Mouse (Mus musculus) lung, postnatal 36 days (tissue): ENCODE measurements around the gene Syt1.

Experiments
- DNase-seq: peaks from one replicate; pipeline ENCODE4 v3.0.0; 2022; ENCODE audit warnings: mixed read lengths

Gene Syt1

GRCm38 (mm10) chr10:109010241-109011193, at the start of gene Syt1:
Gene Syt1 (minus strand): TSS chr10:109010982.
- peak; percentile 7 for DNase-seq

DNA sequence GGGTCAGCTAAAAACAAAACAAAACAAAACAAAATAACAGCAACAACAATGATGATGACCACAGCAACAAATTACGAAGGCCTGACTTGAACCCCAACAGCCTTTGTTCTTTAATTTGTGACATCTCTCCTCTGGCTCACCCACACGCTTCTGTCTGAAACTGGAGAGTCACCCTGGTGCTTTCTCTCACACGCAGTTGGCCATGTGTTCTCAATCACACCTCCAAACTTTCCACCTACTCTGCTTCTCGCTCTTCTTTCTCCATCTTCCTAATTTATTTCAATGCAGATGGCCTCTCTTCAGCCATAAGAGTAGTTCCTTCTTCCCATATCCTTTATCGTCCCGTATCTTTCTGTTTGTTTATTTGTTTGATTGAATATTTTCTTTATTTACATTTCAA, 45.7 kb upstream of the Syt1 start:
- no peak for DNase-seq

DNA sequence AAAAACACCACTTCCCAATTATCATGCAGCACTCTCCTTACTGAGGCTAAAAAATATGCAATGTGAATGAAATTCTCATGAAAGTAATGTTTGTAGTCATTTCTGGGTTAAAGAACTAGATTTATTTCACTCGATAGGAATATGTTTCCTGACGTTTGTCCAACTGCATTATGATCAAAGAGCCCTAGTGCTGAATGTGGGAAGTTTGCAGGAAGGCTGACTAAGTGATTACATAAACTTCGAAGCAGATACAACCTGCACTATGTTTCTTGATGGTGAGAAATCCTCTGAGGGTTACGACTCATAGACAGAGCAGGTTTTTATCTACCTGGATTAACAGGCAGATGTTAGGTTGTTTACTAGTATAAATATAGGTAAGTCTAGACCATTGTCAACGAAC, 36.8 kb upstream of the Syt1 start:
- no peak for DNase-seq

GRCm38 (mm10) chr10:109046988-109047387, 36.2 kb upstream of the Syt1 start:
- DNase-seq: no peak

DNA sequence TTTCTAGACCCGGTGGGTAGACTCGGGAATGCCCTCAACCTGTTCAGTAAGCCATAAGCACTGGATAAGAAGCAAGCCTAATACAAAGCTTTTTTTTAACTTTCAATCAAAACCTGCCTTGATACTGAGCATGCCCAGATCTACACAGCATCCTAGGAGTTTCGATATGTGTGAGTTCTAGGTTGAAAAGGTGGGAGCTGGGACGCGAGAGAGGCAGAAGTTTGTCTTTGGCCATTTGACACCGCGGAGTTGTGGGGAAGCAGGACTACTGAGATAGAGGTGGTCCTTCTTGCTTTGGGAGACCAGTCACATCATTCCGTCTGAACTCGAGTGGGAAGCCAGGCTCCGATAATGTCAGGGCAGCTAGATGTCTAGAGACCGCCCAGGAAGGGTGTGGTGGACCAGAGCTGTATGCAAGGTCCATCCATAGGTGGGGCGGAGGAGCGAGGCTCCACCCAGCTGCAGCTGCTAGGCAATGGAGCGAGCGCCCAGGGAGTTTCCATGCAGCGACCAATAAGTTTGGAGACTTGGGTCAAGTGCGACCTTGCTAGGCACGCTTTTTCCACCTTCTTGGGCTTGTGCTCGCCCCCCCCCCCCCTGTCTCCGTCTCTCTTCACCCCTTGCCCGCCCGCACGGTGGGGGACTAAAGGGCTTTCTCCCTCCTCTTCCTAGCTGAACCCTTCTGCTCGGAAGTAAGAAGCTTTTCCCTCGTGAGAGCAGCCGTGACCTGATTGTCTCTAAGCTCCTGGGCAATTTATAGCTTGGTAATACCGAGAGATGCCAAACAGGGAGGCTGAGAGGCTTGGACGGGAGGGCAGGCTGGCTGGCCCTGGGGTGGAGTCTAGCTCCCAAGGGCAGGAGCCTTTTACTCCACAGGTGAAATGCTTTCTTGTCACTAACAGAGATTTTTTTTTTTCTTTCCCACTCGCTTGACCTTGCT, 714 bp upstream of the Syt1 start:
- DNase-seq: peak; percentile 4

- DNase-seq: no peak
Observed at GRCm38 (mm10) chr10:109009831-109010230, 951 bp downstream of the Syt1 start.

GRCm38 (mm10) chr10:109008456-109008855, 2.3 kb downstream of the Syt1 start:
- DNase-seq: no peak

DNA sequence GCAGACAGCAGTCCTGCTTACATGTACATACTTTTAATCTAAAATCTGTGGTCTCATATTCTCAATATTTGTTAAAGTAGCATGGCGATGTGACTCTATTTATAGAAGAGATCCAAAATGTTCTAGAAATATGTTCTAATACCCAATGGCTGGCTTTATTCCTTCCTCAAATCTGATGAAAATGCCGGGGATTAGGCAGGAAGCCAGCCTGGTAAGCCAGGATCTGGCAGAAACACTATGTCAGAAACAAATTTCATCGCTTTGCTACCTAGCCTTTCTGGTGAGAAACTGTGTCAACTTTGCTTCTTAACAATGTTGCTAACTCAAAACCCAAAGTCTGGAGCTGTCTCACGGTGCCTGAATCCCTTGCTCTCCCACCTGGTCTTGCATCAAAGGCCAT, 7.3 kb downstream of the Syt1 start:
- DNase-seq: no peak

DNA sequence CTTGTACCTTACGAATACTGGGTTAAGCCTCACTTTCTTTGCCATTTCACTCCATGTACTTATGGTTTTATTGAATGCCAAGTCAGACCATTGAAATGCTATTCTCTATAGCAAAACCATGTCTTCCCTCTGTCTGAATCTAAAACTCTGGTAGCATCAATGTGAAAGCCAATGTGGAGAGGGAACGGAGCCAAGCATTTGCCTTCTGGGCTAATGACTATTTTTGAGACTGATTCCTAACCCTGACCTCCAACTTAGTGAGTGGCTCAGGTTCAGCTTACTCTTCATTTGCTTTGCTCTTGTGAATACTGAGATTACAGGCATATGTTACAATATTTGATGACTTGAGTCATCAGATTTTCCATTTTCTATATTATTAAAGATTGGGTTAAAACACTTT, 23.5 kb downstream of the Syt1 start:
- no peak for DNase-seq

- DNase-seq: peak; percentile 53
Observed at GRCm38 (mm10) chr10:108979660-108980059, 31.1 kb downstream of the Syt1 start.

DNA sequence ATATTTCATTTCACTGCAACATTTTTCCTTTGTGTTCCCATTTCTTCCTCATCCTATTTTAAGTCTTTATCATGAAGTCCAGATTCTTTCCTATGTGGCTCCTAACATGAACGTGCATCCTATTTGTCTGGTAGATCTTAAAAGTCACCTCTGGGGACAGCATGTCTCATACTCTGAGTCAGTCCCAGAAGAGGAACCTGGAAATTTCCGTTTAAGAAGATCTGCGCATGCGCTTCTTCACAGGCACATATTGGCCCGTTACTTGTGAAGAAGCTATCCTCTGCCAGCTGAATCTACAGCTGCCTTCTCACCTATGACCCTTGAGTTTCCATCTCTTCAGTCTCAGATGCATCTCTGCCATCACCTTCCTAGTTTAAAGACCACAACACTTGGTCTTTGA, 55.8 kb downstream of the Syt1 start:
- DNase-seq: no peak

- DNase-seq: no peak
Observed at GRCm38 (mm10) chr10:108952182-108952581, 58.6 kb downstream of the Syt1 start.

DNA sequence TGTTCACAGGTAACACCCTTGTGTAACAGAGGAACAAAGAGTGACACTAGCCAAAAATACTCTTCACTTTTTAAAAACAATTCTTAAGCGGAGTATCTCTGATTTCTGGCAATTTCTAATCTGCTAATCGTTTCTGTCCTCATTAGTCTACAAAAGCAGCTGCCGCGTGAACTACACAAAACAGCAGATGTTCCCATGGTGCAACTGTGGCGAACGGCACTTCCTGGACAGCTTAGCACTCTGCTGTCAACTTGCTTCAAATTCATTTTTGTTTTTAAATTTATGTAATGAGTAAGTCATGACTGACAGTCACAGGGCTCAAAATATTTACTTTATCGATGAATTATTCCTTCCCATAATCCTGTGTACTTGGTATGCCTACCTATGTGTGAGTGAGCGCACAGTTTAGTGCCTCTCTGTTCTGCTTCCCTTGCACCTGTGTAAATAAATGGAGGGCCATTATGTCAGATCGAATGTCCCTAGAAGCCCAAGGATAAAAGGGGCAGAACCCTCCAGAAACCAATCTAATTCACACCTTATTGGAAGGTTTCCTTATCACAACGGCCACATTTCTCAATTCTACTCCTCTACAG, 73.8 kb downstream of the Syt1 start:
- DNase-seq: no peak

DNA sequence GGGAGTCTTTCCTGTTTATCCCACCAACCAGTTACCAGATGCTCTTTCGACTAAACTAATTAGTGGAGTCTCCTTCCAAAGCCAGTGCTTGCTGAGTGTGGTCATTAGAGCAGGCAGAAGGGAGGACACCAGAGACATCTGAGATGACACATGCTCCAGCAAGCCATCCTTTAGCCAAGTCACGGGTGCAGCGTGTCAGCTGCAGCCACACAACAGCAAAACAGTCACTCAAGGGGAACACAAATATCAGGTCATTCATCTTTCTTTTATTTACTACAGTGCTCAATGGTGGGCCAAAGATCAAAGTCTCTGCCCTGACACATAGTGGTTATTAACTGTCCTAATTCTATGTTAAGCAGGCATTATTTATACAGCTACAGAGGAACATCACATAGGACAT, 80.5 kb downstream of the Syt1 start:
- peak; percentile 7 for DNase-seq

GRCm38 (mm10) chr10:108929676-108930075, 81.1 kb downstream of the Syt1 start:
- DNase-seq: no peak

DNA sequence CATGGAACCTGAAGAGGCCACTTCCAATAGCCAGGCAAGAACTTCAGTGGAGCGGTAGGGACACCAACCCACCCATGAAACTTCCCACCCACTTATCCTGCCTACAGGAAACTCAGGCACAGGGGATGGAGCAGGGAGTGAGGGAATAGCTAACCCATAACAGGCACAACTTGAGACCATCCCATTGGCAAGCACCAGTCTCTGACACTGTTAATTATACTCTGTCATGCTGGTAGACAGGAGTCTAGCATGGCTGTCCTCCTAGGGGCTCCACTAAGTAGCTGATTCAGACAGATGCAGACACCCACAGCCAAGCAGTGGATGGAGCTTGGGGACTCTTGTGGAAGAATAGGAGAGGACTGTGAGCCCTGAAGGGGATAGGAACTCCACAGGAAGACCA, 105.5 kb downstream of the Syt1 start:
- DNase-seq: no peak

DNA sequence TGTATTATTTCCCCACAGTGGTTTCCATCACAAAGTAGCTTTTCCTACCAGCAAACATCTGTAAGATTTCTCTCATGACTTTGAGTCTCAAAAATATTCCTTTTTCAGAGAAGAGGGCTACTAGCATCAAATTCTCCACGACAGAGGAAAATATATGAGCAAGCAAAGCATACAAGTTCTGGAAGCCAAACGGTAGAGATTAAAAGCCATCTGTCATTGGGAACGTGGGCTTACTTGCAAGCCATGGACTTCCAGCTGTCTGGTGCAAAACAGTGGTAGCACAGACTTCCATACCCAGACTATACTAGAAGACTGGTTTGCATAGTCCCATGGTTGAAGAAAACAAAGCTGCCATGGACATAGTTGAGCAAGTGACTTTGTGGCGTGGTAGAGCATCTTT, 106.4 kb downstream of the Syt1 start:
- no peak for DNase-seq

DNA sequence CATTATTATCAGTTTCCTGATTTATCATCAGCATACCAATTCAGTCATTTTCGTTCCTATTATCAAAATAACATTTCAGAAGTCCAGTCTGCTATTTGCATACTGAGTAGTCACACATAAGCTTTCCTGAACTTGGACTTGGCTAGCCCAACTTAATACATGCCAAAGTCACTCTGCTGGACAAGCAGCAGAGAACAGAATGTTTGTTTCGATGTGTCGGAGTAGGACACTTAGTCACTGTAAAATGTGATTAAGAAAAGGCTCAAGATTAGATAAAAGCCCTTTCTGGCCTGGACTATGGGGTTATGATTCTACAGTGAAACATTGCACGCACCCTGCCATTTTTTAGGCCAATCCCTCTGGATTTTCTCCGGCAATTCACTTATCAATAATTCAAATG, 114.3 kb downstream of the Syt1 start:
- DNase-seq: peak; percentile 3

- DNase-seq: no peak
Observed at GRCm38 (mm10) chr10:108893288-108893687, 117.5 kb downstream of the Syt1 start.

DNA sequence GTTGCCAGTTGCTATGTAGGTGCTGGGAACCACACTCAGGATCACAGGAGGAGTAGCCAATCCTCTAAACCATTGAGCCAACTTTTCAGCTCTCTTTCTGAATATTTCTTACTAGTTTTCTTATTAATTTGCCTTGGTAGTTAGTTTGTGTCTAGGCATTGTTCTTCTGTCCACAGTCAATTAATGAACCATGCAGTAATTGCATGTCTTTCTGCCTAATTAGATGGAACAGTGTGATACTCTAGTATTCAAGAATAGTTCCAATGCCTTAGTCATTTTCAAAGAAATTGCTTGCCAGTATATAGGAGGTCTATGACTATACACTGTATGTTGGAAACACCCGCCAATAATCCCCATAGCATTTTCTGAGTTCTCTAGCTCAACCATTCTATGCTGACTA, 118.3 kb downstream of the Syt1 start:
- DNase-seq: no peak

DNA sequence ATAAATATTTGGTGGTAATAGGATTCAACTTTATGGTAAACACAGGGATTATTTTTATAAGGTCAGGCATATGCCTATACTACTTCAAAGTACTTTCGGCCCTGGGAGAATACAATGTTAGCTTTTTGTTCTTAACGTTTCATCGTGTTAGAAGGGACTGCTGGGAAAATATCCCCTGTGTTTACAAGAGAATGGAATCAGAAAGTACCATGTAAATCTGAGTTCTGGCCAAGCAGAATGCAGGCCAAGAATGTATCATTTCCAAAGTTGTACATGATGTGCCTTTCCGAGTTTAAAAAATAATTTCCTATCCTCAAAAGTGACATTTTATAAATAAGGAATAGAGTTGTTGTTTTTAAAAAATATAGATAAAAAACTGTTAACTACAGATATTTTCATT, 121.7 kb downstream of the Syt1 start:
- peak; percentile 35 for DNase-seq

DNA sequence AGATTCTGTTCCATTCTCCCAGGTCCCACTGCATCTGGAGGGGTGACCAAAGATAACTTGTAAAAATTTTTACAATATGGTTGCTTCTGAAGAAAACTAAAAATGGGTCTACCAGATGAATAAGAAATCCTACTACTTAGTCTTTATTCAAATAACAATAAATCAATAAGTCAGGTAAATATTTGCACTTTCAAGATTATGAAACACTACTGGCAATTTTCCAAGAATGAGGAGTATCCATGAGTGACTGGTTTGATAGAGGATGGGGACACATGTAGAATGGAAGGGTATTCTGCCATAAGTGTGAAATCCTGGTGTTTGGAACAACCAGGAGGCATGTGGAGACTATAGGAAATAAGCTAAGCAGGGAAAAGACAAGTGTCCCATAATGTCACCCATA, 124.0 kb downstream of the Syt1 start:
- DNase-seq: no peak

DNA sequence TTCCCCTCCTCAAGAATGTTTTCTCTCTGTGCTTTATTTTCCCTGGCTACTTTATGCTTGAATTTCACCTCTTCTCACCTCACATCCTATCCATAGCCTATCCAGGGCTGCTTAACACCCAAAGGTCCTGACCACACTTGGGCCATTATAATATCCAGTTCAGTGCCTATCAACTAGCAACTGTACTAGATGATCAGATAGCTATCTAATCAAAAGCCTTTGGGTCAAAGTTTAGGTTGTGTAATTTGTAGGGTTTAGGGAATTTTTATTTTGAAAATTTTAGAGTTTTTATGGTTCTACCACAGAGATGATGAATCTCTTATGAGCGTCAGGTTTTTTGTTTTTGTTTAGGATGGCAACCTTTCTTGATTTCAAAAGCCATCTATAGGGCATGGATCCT, 125.0 kb downstream of the Syt1 start:
- no peak for DNase-seq
